ENCODE assay signal across 8 mouse cellular contexts in the genomic region with DNA sequence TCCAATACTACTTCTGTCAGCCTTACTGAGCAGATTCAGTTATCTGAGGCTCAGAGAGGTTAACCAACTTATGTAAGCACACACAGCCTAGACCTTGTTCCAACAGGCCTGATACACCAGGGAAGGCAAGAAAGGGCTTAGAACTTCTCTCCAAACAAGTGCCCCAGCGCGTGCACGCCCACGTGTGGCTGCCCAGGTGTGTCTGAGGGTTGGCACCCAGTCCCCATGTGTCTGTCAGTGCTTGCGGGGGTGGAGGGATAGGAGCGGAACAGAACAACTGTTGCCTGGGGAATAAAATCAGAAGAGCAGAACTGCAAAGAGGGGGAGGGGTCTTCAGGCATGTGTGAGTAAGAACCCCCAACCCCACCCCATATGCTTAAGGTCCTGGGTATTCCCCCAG. TPM values are rescaled to one million over a fixed set of nuclear protein-coding genes. Genes with fewer than 3 reads are reported as not detected.
DNase-seq lines count a peak whose midpoint lies in the region; ATAC-seq lines count a peak whose summit lies in the region.

No protein-coding gene starts in this region.

- no peak overlapping the region for H3K27ac ChIP-seq in heart, embryonic 16.5 days (ENCODE audit: low read length)
- H3K27ac ChIP-seq in intestine, embryonic 15.5 days = peak overlapping the region; percentile 41; the same call in 1 of the 2 replicates

- 42% methylated on average over 6 of the region's 6 CpGs for WGBS in heart, embryonic 16.5 days
- WGBS in intestine, embryonic 15.5 days = 41% methylated on average over 6 of the region's 6 CpGs

- no peak for DNase-seq in heart, postnatal 10 days
- DNase-seq in T-cell, adult 2 months (ENCODE audit: low spot score) = peak; percentile 75
- no peak for DNase-seq in MN1 (ENCODE audit: low spot score)
- no peak for DNase-seq in ovary, postnatal 36 days (ENCODE audit: low spot score)
- DNase-seq in frontal cortex, postnatal 14 days (ENCODE audit: low spot score in 2 of 2) = no peak

- intact Hi-C loops in heart, postnatal 10 days (cut with DNase I) = no loop called here

- no peak overlapping the region; the same call in 1 of the 2 replicates for H3K9ac ChIP-seq in heart, embryonic 16.5 days (ENCODE audit: low read length)
- no peak overlapping the region for H3K9ac ChIP-seq in intestine, embryonic 15.5 days

- no peaks in the 10 kb centered on the region for H3K9me3 ChIP-seq in heart, embryonic 16.5 days (replicated peaks; ENCODE audit: control insufficient read depth, low read length)
- H3K9me3 ChIP-seq in intestine, embryonic 15.5 days = no peaks in the 10 kb centered on the region

- no peak overlapping the region for H3K4me3 ChIP-seq in heart, embryonic 16.5 days (ENCODE audit: low read length)
- H3K4me3 ChIP-seq in intestine, embryonic 15.5 days (replicated peaks) = no peak overlapping the region

- peak overlapping the region; percentile 31 for H3K4me2 ChIP-seq in heart, embryonic 16.5 days (ENCODE audit: low read depth, low read length)
- H3K4me2 ChIP-seq in intestine, embryonic 15.5 days (replicated peaks) = peak overlapping the region; percentile 54

- H3K27me3 ChIP-seq in heart, embryonic 16.5 days (ENCODE audit: control insufficient read depth, insufficient read depth, low read length) = no peaks in the 10 kb centered on the region
- no peaks in the 10 kb centered on the region for H3K27me3 ChIP-seq in intestine, embryonic 15.5 days (replicated peaks)

- no peaks in the 10 kb centered on the region for H3K36me3 ChIP-seq in heart, embryonic 16.5 days (ENCODE audit: control insufficient read depth, insufficient read depth)
- H3K36me3 ChIP-seq in intestine, embryonic 15.5 days = no peaks in the 10 kb centered on the region

- ATAC-seq in heart, embryonic 16.5 days (replicated peaks; ENCODE audit: extremely low read depth, insufficient read depth, low FRiP score) = no peak
- no peak for ATAC-seq in intestine, embryonic 15.5 days
- ATAC-seq in neutrophil, adult 5-6 weeks (ENCODE audit: extremely low read depth, insufficient number of reproducible peaks, low FRiP score, poor library complexity, severe bottlenecking) = peak; percentile 49; the same call in 1 of the 2 replicates

- peaks cover 48% of the 10 kb centered on the region for H3K4me1 ChIP-seq in heart, embryonic 16.5 days (ENCODE audit: control insufficient read depth, insufficient read depth, low read length)
- H3K4me1 ChIP-seq in intestine, embryonic 15.5 days (replicated peaks) = peaks cover 52% of the 10 kb centered on the region

RNA-seq across cellular contexts. Expression of a gene that starts 31.7 kb away (rescaled TPM):
- polyA plus RNA-seq in heart, embryonic 16.5 days (2015; fragmentation: Nextera tagmentation; extraction: Ambion mirVana) = 22.1 and 26.3 TPM in 2 replicates
- total RNA-seq in heart, postnatal 10 days (2021) = 10 to 100 TPM; 35.2 to 41.9 TPM
- polyA plus RNA-seq in intestine, embryonic 15.5 days (2015; fragmentation: Nextera tagmentation; extraction: Ambion mirVana) = 24.5 and 25.2 TPM in 2 replicates
- total RNA-seq in neutrophil, adult 5-6 weeks (2017) = 24.7 and 32.5 TPM in 2 replicates

RNA-seq across cellular contexts. Expression of a gene that starts 40.5 kb away (rescaled TPM):
- 29.0 and 31.9 TPM in 2 replicates for polyA plus RNA-seq in heart, embryonic 16.5 days (2015; fragmentation: Nextera tagmentation; extraction: Ambion mirVana)
- total RNA-seq in heart, postnatal 10 days (2021) = 100 to 1,000 TPM in 1 of 2 experiments, 10 to 100 TPM in 1; 65.8 to 116 TPM
- 35.4 and 35.7 TPM in 2 replicates for polyA plus RNA-seq in intestine, embryonic 15.5 days (2015; fragmentation: Nextera tagmentation; extraction: Ambion mirVana)
- 5.6 and 8.1 TPM in 2 replicates for total RNA-seq in neutrophil, adult 5-6 weeks (2017)
